Mouse (Mus musculus) hindbrain, embryonic 13.5 days (tissue): ENCODE data around the gene Vmn1r64. TPM values are rescaled to one million over a fixed set of nuclear protein-coding genes. Genes with fewer than 3 reads are reported as not detected.
"Not testable (repeated sequence)": the region's sequence is repeated elsewhere in the genome, so short reads cannot be mapped to it uniquely, and the experiment has no call there.

ENCODE experiments used
- ATAC-seq: fragments of 200-750 bp; cut with Nextera tagmentation; 2 replicates; pipeline ENCODE4 v1.8.0; 2017; ENCODE audit warnings: moderate TSS enrichment; ENCODE audit not compliant: low FRiP score
- H3K27ac ChIP-seq: fragments of 300-500 bp; sonication (generic); 2 replicates; pipeline ENCODE4 v1.5.1; 2015; ENCODE audit warnings: inconsistent platforms, mild to moderate bottlenecking, moderate library complexity
- H3K27me3 ChIP-seq: fragments of 300-500 bp; sonication (generic); 2 replicates; pipeline ENCODE4 v1.6.1; 2015; ENCODE audit warnings: mild to moderate bottlenecking, inconsistent platforms
- H3K36me3 ChIP-seq: fragments of 300-500 bp; sonication (generic); 2 replicates; pipeline ENCODE4 v1.6.1; 2015; ENCODE audit warnings: mild to moderate bottlenecking, inconsistent platforms
- H3K4me1 ChIP-seq: fragments of 300-500 bp; sonication (generic); replicated peaks from 2 replicates; pipeline ENCODE4 v1.6.1; 2015; ENCODE audit warnings: inconsistent platforms
- H3K4me2 ChIP-seq: fragments of 300-500 bp; sonication (generic); 2 replicates; pipeline ENCODE4 v1.6.1; 2015; ENCODE audit warnings: inconsistent platforms, mild to moderate bottlenecking, moderate library complexity
- H3K4me3 ChIP-seq: fragments of 300-500 bp; sonication (generic); 2 replicates; pipeline ENCODE4 v1.5.1; 2015; ENCODE audit warnings: mild to moderate bottlenecking, inconsistent platforms
- H3K9ac ChIP-seq: fragments of 300-500 bp; sonication (generic); 2 replicates; pipeline ENCODE4 v1.6.1; 2015; ENCODE audit warnings: mild to moderate bottlenecking, inconsistent platforms
- H3K9me3 ChIP-seq: fragments of 300-500 bp; sonication (generic); 2 replicates; pipeline ENCODE4 v1.6.1; 2016; ENCODE audit warnings: inconsistent platforms
- WGBS: fragments of 180-500 bp; shearing (Covaris S2); methylation state at CpG from one replicate; pipeline ENCODE4 v1.1.7; 2015; 5-methylcytosine and 5-hydroxymethylcytosine counted together
- polyA plus RNA-seq: library from polyadenylated mRNA; unstranded; fragments of >200 nt; fragmentation: Nextera tagmentation; extraction: Ambion mirVana; gene quantifications from 2 replicates; pipeline ENCODE4 v1.2.1, GENCODE M21; 2015

Gene Vmn1r64
- polyA plus RNA-seq: not detected in 2 replicates

- no peak within 1 kb of the TSS for H3K4me3 ChIP-seq
- H3K36me3 ChIP-seq: no peaks in the 10 kb centered on the region
- H3K27me3 ChIP-seq: no peaks in the 10 kb centered on the region
- H3K27ac ChIP-seq: no peak within 1 kb of the TSS
- H3K4me1 ChIP-seq: no peaks in the 10 kb centered on the region
- no peak within 1 kb of the TSS for H3K9ac ChIP-seq
- ATAC-seq: no peak
- no peak within 1 kb of the TSS for H3K4me2 ChIP-seq
- H3K9me3 ChIP-seq: peaks cover 35% of the 10 kb centered on the region
Measured at GRCm38 (mm10) chr7:5884442-5884841, at the start of gene Vmn1r64. TSS of gene Vmn1r64 (minus strand) at chr7:5884542.

GRCm38 (mm10) chr7:5899238-5899637 is 14.9 kb upstream of the Vmn1r64 start:
- H3K4me2 ChIP-seq: no peak overlapping the region
- no peak overlapping the region for H3K9ac ChIP-seq

GRCm38 (mm10) chr7:5897245-5897644 is 12.9 kb upstream of the Vmn1r64 start:
- peaks cover 56% of the 10 kb centered on the region for H3K9me3 ChIP-seq
- H3K4me1 ChIP-seq, ATAC-seq, H3K27ac ChIP-seq, H3K36me3 ChIP-seq, H3K4me2 ChIP-seq, H3K9ac ChIP-seq, H3K4me3 ChIP-seq, H3K27me3 ChIP-seq: not testable (repeated sequence)
- 78% methylated on average over 2 of the region's 2 CpGs for WGBS

More at GRCm38 (mm10) chr7:5899238-5899637, 14.9 kb upstream of the Vmn1r64 start:
- H3K36me3 ChIP-seq: no peaks in the 10 kb centered on the region
- H3K4me3 ChIP-seq: no peak overlapping the region
- no peak overlapping the region for H3K27ac ChIP-seq
- 82% methylated on average over 4 of the region's 4 CpGs for WGBS
- H3K9me3 ChIP-seq: peaks cover 53% of the 10 kb centered on the region
- no peak for ATAC-seq
- H3K4me1 ChIP-seq: no peaks in the 10 kb centered on the region
- H3K27me3 ChIP-seq: no peaks in the 10 kb centered on the region

Other genes starting within 250 kb of the Vmn1r64 start
- gene Vmn1r62, start 210.9 kb downstream of the Vmn1r64 start, polyA plus RNA-seq: not detected in 2 replicates
- not detected in 2 replicates for gene Vmn1r63, start 79.1 kb downstream of the Vmn1r64 start, polyA plus RNA-seq
- not detected in 2 replicates for gene Vmn1r65, start 126.5 kb upstream of the Vmn1r64 start, polyA plus RNA-seq
- gene Nlrp4c, start 160.6 kb upstream of the Vmn1r64 start, polyA plus RNA-seq: not detected in 2 replicates